Mouse (Mus musculus): ENCODE measurements around the gene Gpm6b.

Gene Gpm6b
- long read RNA-seq, experiment 1, full-length matches to known transcripts = 5 of 5 reads
- long read RNA-seq, experiment 1, partial matches to known transcripts = 0 of 5 reads
- long read RNA-seq, experiment 1, other reads (novel, unspliced or antisense) = 0 of 5 reads
- long read RNA-seq, experiment 2, full-length matches to known transcripts = 12 of 14 reads
- long read RNA-seq, experiment 2, partial matches to known transcripts = 2 of 14 reads
- long read RNA-seq, experiment 2, other reads (novel, unspliced or antisense) = 0 of 14 reads

DNA sequence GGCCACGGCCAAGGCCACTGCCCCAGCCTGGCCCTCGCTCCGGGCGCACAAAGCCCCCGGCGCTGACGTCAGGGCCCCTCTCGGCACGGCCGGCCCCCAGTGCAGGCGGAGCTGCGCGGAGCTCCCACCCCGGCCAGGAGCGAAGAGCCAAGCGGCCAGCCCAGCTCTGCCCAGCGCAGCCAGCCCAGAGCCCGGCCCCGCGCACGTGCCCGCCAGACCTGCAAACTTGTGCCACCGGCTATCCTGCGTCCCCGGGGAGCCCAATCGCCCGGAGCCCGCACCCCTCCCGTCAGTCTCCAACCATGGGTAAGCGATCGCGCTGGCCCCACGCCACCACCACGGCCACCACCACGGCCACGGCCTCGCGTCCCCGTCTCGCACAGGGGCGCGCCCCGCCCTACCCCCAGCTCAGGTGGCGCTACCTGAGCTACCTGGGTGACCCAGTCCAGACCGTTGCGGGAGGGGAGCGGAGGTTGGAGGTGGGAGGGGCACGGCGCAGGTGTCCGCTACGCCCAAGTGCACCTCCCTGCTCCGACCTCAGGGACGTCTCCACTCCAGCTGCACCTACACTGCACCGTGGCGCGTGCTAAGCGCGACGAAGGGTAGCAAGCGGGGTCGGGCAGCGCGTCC is at the start of gene Gpm6b:
Gpm6b (plus strand) TSS at position 81 of the 630 bp plus-strand sequence.
- intact Hi-C loops (cut with DNase I) = no loop called here

DNA sequence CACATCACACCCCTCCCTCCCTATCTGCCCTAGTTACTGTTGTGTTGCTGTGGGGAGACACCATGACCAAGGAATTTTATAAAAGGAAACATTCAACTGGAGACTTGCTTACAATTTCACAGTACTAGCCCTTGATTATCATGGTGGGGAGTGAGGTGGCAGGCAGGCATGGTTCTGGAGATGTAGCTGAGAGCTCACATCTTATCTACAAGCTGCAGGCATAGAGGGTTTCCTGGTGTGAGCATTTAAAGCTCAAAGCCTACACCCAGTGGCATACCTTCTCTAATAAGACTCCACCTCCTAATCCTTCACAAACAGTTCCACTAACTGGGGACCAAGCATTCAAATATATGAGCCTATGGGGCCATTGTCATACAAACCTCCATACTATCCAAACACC is 42.4 kb upstream of the Gpm6b start:
- intact Hi-C loops (cut with DNase I) = no loop called here

DNA sequence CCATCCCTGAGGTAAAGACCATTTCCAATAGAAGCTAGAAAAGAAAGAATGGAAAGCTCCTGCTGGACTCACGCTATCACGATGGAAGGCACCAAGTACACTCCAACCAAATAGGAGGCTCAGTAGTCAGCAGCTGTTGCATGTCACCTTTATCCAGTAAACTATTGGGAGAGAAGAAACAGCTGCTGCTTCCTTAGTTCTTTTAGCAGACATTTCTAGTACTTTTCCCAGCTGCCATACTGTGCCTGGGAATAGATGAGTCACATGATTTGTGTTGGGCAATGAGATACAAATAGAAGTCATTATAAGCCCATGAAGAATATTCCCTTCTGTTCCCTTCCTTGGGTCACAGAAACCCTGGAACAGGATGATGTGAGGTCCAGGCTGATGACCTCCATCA is 40.4 kb upstream of the Gpm6b start:
- intact Hi-C loops (cut with DNase I) = no loop called here

DNA sequence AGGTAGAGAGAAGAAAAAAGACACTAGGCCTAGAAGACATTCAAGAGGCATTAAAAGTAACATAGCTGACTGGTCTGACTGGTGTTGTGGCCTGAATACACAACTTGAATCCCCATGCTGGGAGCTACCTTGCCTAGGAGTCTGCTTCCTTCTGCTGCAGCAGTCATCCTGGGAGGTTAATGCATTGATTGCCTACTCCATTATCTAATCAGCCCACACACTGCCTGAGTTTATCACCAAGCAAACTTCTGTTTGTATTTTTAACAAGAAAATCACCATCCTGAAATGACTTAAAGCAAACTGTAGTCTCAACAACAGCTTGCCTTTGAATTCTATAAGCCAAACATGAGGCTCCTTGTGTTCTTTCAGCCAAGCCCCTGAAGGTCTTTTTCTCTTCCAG is 38.9 kb upstream of the Gpm6b start:
- intact Hi-C loops (cut with DNase I) = no loop called here

DNA sequence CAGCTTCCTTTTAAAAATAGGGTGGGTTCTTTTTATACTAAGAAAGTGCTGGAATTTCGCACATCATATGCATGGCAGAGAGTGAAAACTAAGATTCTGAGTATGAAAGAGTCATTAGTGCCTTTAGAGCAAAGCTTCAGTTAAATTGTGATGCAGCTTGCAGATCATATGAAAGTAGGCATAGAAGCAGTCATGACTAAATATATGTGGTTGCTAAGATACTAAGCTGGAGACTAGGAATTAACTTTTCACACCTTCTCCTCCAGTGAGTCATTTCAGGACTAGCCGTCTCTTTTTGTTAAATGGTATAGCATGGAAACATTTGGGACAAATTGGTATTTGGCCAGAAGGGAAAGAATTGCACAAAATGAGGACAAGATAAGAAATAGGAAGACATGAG is 24.1 kb upstream of the Gpm6b start:
- intact Hi-C loops (cut with DNase I) = no loop called here

DNA sequence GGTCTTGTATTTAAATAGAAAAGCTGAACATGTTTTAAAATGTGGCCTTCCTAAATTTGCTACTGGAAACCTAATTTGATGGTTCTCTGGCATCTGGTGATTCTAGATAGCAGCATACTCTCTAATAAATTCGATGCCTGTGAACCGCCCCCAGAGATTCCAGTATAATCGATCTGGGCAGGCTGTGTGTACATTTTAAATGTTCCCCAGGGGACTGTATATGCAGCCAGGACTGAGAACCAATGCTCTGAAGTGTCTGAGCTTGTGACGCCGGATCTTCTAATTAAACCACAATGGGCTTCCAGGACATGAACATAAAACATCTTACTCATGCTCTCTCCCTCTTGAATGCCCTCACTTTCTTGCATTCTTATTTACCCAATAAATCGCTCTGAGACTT is 22.5 kb upstream of the Gpm6b start:
- intact Hi-C loops (cut with DNase I) = no loop called here

DNA sequence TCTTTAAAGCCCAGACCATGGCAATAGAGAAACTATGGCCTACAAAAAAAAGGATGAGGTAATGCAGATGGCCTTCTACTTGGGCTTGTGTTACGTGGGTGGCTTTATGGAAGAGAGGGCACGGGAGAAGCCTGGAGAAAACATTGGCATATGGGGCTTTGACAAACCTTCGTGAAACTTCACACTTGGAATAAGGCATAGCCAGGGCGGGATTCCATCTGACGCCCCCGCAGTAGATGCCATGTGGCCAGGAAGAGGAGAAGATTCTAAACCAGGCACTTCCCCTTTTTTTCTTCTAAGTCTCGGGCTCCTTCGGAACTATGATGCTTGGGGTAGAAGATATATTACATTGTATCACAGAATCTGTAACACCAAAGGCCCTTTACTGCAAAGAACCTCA is 22.0 kb upstream of the Gpm6b start:
- intact Hi-C loops (cut with DNase I) = no loop called here

DNA sequence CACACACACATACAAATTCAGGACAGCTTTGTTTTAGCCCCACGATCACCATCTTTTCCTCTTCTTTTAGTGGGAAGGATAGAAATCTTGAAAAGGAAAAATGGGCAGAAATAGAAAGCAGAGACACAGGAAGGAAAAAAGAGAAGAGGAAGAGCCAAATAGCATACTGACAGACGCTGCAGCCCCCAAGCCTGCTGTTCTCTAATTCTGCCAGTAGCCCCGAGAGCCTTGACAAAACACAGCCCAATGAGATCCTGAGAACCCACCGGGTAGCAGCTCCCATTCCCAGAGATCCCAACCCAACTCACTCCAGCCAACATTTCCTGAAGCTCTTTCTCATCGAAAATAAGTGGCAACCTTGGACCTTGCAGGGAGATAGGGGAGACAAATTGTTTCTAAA is 19.4 kb upstream of the Gpm6b start:
- intact Hi-C loops (cut with DNase I) = no loop called here

DNA sequence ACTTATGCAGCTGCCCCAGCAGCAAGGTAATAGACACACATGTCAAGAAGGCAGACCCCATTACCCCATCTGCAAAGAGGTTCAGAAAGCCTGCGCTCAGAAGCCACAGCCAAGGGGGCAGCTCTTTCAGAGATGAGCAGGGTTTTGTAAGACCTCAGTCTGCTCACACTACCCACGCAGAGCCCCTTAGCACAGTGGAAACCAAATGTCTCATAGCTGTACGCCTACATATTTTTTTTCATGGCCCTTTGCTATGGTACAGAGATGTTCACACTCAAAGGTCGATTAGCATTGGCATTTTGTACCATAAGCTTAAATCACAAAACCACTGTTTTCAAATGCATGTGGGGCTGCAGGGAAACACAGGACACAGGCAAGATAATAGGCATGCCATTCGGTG is 11.9 kb upstream of the Gpm6b start:
- intact Hi-C loops (cut with DNase I) = no loop called here

DNA sequence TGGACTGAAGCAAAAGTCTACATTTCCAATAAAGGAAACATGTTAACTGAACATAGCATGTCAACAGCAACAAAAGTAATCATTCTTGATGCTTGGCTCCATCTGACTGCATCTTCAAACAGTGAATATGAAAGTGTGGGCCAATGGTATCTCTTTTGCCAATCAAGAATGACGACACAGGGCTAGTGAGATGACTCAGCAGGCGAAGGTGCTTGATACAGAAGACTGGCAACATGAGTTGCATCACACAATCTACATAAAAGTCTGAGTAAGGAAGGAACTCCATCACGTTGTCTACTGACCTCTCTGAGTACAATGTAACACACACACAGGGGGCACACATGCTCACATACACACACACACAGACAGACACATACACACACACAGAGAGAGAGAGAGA is 9.0 kb upstream of the Gpm6b start:
- intact Hi-C loops (cut with DNase I) = no loop called here

DNA sequence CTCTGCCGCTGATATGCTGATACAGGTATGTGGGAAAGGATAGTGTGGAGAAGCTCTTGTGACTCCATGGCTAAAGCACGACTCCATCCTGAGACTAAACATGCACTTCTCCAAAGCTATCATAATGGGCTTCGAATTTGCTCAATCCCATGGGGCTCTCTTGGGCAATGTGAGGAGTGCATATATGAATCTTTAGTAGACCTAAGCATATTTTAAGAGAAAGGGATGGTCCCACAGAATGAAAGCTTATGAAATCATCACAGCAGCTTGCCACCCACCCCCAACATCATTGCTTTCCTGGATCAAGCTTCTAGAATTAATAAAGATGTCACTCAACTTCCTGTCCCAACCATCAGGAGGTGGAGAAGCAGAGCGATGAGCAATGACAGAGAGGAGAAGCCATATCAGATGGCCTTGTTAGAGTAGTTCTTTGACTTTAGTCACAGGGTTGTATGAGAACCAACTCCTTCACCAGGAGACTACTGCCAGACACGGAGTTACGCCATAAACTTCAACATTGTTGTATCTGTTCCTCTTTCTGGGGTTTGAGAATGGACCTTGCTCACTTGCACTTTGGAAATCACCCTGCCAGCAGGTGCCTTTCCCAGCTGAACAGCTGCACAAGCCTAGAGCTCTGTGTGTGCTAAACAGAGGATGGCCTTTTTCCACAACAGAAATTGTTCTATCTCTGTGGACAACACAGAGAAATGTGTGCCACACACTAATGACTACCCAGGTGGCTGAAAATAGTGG is 8.0 kb upstream of the Gpm6b start:
- intact Hi-C loops (cut with DNase I) = no loop called here

DNA sequence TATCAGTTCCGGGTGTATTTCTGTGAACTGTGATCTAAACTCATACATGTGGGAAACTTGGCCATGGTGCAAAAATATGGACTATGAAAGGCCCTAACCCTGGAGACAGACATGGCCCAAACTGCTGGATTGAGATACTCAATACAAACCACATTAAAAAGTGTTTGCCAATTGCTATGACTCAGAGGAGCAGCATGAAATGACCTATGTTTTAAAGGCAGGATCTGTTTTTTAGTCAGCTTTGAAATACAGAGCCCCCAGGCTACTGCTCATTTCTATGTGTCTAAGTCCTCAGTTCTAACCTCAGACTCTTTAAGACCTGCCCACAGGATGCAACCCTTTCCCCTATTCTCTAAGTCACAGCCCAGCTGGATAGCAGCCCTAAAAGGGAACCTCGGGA is 2.6 kb upstream of the Gpm6b start:
- intact Hi-C loops (cut with DNase I) = no loop called here

DNA sequence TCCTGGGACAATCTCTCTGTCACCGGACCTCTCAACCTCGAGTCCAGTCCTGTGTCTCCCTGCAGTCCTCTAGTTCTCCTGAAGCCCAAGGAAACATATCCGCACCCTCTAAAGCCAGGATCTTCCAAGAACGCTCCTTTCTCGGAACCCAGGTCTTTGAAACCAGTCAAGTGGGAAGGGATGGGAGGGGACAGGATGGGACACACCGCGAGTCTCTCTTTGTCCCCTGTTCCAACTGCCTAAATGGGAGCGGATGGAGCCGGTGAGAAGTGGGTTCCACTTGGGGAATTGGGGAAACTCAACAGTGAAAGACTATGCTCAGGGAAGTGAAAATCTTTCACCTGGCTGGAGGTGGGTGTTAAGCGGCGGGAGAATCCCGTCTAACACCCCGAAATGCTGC is 809 bp downstream of the Gpm6b start:
- intact Hi-C loops (cut with DNase I) = no loop called here

DNA sequence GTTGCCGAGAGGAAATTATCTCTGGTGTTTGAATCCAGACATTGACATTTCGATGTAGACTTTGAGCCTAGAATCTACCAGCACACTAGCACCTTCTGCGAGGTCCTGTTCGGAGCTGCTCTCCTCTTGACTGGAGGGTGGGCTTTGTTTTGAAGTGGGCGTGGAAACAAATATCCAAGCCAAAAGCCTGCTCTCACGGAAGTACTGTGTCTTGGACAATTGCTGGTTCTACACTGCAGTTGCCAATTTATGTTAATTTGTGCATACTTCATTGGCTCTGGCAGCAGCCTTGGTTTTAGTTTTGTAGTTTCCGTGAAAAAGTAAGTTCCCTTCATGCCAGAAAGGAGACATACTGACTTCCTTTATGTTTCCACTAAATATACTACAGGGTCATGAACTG is 2.0 kb downstream of the Gpm6b start:
- intact Hi-C loops (cut with DNase I) = no loop called here

DNA sequence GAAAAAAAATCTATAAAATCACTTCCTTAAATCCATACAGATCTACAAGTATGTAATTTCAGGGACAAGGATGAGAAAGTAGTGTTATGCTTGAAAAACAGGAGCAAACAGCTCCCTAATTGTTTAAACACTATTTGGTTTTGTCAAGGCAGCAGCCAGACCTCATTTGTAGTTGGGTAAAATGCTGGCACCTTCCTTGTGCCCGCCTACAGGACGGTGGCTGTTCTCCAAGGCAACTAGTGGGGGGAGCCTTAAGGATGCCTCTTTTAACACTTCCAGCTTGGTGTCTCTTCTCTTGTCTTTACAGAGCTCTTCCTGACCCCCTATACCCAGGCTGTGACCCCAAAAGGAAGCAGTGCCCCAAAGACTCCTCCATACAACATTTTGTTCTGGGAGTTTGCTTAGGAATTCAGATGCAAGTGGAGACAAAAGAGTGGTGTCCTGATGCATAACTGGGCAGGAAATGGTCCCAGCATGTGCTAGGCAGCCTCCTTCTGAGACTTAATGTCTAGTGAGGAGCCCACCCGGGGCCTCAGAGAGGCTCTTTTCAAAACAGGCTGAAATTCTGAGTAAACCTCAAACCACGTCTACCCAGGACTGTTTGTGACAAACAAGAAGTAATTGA is 4.7 kb downstream of the Gpm6b start:
- intact Hi-C loops (cut with DNase I) = no loop called here

DNA sequence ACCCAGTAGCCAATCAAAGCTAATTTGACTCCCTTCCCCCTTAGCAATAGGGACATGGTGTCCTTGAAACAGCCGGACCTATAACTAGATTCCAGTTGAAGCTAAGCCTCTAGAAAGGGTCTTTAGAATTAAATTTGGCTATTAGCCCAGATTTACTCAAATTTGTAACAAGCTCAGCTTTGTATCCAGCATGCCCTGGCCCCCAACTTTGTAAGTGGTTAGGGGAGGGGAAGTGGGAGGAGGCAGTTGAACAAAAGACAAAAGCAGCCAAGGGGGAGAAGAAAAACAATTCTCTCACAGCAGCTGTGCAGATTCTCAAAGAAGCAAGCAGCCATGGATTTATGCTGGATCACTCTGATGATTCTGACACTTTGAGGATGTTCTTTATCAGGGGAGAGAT is 32.8 kb downstream of the Gpm6b start:
- intact Hi-C loops (cut with DNase I) = no loop called here

DNA sequence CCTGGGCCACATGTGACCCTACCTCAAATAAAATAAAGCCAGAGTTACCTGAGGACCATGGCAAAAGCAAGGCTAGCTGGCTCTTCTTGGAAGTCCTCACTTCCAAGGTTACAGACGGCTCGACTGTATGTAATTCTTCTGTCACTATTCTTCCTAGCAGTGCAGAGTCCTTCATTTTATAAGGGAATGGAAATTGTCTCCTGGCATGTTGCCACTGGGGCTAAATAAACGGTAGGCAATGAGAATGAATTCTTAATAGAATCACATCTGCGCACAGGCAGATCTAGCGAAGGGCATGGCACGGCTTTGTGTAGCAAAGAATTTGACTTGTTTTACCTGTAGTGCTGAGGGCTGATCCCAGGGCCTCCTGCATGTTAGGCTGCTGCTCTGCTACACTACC is 33.9 kb downstream of the Gpm6b start:
- intact Hi-C loops (cut with DNase I) = no loop called here

DNA sequence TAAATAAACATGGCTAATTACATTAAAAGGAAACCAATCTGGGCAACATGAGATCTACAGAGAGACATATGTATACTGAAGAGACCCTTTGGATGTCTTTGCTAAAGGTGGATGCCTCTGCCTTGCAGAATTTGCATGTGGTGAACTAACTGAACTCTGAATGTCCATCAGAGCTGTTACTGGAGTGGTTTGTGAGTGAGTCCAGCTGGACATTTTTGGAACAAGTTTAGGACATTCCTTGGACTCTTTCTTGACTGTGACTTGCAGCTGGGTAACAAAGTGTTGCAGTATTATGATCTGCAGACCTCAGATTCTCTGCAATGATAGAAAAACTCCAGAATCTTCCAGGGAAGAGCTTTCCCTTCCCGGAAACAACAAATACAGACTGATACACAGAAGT is 41.1 kb downstream of the Gpm6b start:
- intact Hi-C loops (cut with DNase I) = no loop called here

DNA sequence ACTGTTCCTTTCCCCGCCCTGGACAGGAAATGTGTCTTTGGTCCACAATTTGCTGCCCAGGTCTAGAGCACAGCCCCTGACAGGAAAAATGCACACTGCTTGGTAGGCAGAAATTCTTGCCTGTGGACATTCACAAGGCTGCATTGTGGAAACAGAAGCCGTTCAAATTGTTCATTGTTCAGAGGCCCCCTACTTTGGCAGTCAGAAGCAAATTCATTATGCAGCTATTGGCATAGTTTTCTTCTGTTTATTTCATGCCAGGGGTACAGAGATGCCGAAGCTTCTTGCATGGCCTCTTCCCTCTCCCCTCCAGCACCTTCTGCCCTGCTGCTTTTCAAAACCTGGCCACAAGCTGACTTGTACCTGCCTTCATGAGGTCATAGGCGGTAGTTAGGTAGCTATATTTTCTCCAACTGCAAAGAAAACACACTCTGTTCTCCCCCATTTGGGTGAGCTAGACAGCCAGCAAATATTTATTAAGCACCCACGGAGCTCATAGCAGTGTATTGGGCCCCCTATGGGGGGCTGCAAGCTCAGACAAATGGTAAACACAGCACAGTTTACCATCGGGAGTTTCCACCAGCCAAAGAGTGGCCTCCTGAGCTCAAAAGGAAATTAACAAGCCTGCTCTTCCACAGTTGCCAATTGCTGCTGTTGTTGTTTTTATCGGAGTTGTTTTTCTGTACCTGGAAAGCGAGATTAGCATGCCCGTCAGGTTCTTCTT is 48.2 kb downstream of the Gpm6b start:
- intact Hi-C loops (cut with DNase I) = no loop called here

DNA sequence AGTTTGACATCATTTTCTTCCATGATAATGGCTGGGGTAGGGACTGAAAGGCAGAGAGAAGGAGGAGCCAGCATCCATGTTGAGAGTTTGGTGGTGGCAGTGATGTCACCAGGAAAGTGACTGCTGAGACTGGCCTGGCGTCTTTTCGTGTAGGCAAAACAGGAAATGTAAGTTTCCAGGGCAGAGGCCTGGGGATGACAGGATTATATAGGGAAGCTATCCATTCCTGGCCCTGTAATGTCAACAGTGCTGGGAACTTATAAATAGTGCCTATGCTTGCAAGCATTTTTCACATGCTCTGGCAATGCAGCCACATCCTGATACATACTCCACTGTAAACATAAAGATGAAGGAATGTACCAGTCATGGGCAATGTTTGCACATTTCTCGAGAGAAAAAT is 52.6 kb downstream of the Gpm6b start:
- intact Hi-C loops (cut with DNase I) = no loop called here

DNA sequence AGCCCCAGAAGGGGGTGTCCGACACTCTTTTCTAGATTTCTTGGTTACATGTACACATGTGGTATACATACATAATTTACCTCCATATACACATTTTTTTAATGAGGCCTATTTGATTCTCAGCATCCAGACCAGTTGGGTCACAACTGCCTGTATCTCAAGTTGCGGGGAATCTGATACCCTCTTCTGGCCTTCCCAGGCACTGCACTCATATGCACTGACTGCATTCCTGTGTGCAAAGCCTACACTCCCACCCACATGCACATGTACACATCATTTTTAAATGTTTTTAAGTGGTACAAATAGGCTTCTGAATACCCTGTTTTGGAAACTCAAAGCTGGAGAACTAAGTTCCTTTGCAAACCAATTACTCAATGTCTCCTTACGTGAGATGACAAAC is 54.8 kb downstream of the Gpm6b start:
- intact Hi-C loops (cut with DNase I) = no loop called here

DNA sequence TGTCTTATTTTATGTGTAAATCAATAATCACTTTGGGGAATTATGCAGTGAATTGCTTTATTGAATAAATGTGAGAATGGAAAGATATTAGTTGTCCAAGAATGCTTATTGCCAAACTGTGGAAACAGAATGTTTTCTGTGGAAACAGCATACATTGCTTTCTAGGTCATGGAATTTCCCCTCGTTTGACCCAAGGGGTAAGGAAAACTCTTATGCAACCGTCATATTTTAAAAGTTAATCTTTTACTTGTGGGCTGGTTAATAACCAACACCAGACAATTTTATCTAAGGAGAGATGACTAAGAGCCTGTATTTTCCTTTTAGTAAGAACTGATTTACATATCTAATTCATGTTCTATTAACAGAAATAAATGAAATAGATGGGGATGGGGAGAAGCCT is 64.1 kb downstream of the Gpm6b start:
- intact Hi-C loops (cut with DNase I) = no loop called here
